Mouse (Mus musculus): Measurements from ENCODE around the gene Foxp4.

Gene Foxp4

GRCm38 (mm10) chr17:47851798-47852360 is 72.6 kb downstream of the Foxp4 start:
- DNase-seq (ENCODE audit: low read depth): peak; percentile 22

- no peak for DNase-seq (ENCODE audit: low read depth)
These were observed 73.7 kb downstream of the Foxp4 start for GRCm38 (mm10) chr17:47850639-47851314.

GRCm38 (mm10) chr17:47850035-47850434 is 74.4 kb downstream of the Foxp4 start:
- DNase-seq (ENCODE audit: low read depth): no peak

GRCm38 (mm10) chr17:47847985-47848384 is 76.5 kb downstream of the Foxp4 start:
- no peak for DNase-seq (ENCODE audit: low read depth)

DNA sequence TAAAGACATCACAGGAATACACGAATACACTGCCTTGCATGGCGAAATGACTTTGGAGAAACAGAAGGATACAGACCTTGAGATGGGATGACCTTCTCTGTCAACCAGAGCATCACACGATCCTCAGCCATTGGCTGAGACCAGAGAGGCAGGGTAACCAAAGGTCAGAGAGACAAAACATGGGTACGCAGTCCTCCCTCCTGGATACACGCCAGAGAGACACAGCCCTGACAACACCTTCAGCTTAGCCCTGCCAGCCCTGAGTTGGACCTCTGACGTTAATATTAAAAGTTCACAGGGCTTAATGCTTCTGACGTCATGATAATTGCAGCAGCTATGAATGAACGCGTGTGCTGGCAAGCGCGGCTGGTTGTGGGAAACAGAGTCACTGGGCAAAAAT is 78.8 kb downstream of the Foxp4 start:
- no peak for DNase-seq (ENCODE audit: low read depth)

DNA sequence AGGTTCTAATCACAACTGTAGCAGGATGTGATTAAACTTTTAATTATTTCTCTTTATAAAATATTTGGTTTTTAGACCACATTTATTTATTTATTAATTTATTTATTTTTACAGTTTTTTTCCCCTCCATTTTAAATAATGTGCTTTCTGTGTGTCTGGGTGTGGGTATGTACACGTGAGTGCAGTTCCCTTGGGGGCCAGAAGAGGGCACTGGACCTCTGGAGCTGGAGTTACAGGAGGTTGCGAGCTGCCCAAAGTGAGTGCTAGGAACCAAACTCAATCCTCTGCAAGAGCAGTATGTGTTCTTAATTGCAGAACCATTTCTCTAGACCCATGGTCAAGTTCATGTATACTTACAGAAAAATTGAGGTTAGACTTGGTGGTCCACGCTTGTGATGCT is 81.0 kb downstream of the Foxp4 start:
- no peak for DNase-seq (ENCODE audit: low read depth)

GRCm38 (mm10) chr17:47841931-47842623 is 82.4 kb downstream of the Foxp4 start:
- no peak for DNase-seq (ENCODE audit: low read depth)

DNA sequence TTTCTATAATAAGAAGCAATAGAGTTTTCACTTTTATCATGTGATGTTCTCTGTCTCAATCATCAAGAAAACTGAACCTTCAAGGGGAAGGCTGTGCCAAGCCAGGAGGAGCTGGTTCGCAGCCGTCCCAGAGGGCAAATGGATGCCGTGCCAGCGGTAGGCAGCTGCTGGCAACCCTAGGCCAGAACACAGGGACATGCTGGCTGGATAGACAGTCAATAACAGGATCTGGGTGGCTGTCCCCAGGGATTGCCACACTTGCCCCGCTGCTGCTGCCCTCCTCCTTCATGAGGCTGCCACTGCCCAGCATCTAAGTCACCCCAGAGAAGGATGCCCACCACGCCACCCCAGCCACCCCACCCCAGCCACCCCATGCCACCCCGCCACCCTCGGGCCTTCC is 82.9 kb downstream of the Foxp4 start:
- DNase-seq (ENCODE audit: low read depth): no peak

DNA sequence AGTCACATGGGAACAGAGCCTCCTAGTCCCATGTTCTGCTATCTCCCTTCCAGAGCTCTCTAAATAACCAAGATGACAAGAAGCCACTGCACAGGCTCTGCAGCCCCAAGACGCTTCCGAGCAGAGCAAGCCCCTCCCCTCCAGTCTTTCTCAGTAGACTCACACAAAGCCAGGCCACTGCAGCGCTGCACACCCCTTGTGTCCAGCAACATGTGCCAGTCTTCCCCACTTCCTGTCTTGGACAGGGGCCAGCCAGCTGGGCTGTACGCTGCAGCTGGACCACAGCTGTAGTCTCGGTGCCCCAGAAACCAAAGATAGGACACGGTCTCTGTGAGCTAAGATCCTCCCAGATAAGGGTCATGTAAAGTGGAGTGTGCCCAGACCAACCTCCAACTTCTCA is 86.6 kb downstream of the Foxp4 start:
- no peak for DNase-seq (ENCODE audit: low read depth)

DNA sequence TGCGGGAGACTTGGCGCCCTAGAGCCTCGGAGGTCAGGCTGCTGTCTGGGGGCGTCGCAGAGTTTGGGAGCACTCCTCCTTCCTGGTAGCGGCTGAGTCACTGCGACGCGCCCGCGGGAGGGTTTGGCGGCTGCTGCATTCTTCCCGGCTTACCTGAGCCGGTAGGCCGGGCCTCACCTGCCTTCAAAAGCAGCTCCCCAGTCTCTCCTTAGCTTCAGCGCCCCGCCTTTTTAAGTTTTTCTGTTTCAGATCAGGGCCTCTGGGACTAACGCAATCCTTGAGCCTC is 90.0 kb downstream of the Foxp4 start, which contains the start of gene Mdfi:
TSS of gene Mdfi (minus strand) at position 210 of the 286 bp plus-strand sequence.
- no peak for DNase-seq (ENCODE audit: low read depth)

DNA sequence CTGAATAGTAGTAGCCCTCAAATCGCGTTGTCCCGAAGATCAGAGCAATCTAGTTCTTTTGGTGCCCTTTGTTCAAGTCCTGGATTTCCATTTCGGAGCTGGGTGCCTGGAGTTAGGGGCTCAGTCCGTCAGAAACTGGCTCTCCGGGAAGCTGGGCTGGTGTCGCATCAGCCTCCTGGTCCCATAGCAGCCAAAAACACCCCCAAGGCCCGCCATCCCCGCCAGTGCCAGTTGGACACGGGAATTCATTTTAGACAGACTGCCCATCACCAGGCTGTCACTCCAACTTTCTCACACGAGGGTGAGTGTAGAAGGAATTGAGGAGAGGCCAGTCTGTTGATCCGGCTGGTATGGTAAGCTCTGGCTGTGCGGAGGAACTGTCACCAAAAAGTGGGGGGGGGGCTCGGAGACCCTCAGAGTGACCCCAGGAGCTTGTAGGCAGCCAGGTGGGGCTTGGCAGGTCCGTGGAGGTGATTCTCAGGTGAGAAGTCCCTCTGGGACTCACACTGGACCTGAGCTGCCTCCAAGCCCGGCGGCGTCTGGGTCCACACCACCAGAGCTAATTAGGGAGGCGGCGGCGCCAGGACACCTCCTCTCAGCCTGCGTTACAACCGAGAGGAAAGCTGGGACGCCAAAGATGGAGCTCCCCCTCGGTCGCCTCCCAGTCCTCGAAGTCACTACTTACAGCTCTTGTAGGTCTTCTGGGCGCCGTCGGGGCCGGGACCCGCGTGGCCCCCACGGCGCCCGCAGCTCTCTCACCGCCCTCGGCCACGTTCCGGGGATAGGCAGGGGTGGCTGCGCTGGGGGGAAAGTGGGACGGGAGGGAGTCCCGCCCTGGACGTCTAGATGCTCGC is 90.6 kb downstream of the Foxp4 start:
- no peak for DNase-seq (ENCODE audit: low read depth)

DNA sequence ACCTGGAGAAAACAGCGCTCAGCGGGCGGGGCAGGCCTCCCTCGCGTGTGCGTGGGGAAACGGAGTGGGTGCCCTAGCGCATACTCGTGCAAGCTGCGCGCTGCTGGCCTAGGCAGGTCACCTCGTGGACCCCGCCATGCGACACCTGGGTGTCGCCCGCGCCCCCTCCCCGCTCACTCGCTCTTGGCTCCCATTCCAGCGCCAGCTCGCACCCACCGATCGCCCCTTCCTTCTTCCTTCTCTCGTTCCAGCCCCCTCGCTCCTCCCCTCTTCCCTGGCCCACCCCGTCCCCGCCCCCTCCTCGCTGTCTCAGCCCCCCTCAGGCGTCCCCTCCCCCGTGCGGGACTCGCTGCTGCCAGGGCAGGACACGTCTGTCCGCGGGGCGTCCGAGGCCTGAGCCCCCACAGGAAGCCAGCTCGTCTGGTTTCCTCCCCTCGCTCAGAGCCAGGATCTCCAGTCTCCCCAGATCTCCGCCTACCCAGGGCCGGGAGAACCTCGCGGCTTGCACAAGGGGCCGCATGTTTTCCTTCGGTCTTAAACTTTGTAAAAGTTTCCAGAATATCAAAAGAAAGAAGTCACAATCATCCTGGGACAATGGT is 91.3 kb downstream of the Foxp4 start:
- DNase-seq (ENCODE audit: low read depth): no peak

DNA sequence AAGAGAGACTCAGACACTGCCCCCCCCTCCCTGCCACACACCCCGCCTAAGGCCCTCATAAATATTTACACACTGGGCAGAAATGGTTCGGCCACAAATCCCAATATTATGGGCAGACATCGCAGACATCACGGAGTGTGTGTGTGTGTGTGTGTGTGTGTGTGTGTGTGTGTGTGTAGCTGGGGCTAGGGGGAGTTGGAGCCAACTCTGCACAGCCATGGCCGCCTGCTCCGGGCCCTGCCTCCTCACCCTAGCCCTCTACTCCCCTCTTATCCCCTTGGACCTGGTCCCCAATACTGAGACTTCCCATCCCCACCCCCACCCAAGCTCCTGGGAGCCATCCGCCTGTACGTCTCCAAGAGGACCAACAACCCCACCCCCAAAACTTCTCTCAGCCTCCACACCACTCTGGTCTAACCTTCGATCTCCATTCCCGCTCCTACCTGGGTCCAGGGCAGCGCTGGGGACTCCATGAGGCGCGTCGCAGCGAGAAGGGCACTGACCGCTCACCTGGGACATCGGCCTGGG is 91.9 kb downstream of the Foxp4 start:
- DNase-seq (ENCODE audit: low read depth): no peak

GRCm38 (mm10) chr17:47831772-47832171 is 92.7 kb downstream of the Foxp4 start:
- DNase-seq (ENCODE audit: low read depth): no peak

DNA sequence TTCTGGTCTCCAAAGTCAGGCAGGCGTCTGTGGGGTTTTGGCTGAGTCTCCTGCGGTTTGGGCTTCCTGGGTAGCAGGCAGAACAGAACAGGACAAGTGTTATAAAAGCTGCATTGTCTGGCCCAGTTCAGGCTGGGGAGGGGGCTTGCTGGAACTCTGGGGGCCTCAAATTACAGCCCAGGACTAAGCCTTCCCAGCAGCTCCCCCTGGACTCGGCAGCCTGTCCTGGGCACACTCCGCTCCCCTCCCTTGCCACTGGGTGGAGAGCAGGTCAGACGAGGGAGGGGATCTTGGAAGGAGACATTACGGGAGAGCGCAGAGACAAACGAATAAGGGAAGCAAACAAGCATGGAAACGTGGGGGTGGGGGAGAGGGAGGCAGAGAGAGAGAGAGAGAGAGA is 93.3 kb downstream of the Foxp4 start:
- DNase-seq (ENCODE audit: low read depth): no peak

- DNase-seq (ENCODE audit: low read depth): no peak
These were observed 103.1 kb downstream of the Foxp4 start for GRCm38 (mm10) chr17:47821339-47821738.

GRCm38 (mm10) chr17:47818038-47818725 is 106.3 kb downstream of the Foxp4 start:
- DNase-seq (ENCODE audit: low read depth): no peak

Measured in induced T-regulatory cell, adult 2 months (primary cell).